Mouse (Mus musculus): ENCODE results near the gene Dppa4.
"Not testable (repeated sequence)": the region's sequence is repeated elsewhere in the genome, so short reads cannot be mapped to it uniquely, and the experiment has no call there.

Gene Dppa4

DNA sequence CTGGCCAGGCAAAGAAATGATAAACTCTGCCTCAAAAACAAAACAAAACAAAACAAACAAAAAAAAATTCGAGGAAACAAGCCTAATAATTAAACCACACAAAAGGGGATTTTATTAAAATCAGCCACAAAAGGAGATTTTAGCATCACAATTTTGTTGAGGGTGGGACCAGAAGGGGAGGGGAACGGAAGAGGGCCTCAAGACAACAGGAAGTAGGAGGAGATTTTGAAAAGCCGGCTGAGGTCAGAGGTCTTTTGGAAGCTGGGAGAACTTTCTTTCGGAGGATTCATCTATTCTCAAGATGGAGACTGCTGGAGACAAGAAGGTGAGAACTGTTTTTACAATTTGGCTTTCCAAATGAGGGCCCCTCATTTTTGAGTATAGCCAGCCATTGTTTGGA, at the start of gene Dppa4:
Gene Dppa4, plus strand, starts transcription at position 217 of the 400 bp plus-strand sequence.
- no peak for DNase-seq (ENCODE audit: low read depth)

DNA sequence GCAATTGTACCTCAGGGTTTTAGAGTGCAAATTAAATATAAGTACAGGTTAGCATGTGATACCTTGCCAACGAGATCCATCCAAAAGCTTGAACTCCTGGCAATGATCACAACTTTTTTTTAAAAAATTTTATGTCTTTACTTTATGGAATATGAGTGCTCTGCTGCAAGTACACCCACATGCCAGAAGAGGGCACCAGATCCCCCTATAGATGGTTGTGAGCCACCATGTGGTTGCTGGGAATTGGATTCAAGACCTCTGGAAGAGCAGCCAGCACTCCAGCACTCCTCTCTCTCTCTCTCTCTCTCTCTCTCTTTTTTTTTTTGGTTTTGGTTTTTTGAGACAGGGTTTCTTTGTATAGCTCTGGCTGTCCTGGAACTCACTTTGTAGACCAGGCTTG, 48.5 kb upstream of the Dppa4 start:
- no peak for DNase-seq (ENCODE audit: low read depth)

DNA sequence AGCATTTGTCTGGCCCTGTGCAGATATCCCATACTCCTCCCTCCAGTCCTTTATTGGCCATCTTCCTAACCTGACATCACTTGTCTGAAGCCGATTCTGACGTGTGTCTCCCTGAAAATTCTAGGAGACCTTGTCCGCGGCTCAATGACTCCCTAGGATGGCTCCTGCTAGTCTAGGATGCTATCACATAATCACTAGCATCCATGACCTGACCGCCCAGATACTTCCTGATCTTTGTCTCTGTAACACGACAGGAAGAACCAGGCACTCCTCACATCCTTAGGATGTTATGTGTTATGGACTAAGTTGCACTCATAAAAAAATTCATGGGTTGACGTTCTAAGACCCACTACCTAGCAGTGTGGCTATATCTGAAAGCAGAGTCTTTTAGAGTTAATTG, 45.9 kb upstream of the Dppa4 start:
- DNase-seq (ENCODE audit: low read depth): no peak

DNA sequence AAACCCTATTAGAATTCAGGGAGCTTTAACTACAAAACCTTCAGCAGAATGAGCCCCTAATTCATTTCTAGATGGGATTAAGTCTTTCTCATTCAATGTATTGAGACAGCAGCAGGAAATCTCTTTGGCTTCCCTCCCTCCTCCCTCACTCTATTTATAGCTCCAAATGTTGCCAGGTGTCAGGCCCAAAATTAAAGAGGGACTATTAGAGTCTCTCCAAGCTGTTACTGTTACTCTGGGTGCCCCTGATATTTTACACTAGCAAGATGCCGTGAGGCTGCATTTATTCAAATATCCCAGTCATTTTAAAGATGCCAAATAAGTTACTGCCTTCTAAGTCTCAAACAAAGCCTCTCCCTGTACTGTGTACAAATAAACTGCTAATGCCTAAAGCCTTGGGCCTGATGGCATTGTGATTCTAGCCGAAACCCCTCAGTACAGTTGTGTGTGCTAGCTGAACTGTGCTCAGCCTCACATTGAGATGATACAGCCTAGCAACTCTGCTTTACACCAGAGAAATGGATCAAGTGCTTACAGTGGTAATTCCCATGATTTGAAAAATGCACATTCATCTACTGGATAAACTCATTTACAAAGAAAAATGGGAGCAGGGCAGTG, 36.4 kb upstream of the Dppa4 start:
- no peak for DNase-seq (ENCODE audit: low read depth)

DNA sequence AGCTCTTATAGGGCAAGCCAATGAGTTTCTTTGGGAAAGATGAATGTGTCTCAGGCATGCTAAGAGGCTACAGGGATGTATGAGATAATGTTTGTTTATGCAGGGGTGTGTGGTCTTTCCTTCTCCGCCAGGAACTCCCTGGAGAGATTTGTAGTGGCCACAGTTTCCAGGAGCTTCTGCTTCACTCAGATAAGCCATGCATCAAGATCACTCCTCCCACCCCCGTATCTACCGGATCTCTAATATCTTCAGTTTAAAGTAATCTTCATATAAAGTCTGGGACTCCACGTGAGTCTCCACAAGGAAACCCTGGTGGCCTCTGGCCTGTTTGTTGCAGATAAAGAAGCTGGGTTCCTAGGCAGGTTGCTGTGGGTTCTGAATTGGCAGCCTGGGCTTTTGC, 30.7 kb upstream of the Dppa4 start:
- peak; percentile 64 for DNase-seq (ENCODE audit: low read depth)

DNA sequence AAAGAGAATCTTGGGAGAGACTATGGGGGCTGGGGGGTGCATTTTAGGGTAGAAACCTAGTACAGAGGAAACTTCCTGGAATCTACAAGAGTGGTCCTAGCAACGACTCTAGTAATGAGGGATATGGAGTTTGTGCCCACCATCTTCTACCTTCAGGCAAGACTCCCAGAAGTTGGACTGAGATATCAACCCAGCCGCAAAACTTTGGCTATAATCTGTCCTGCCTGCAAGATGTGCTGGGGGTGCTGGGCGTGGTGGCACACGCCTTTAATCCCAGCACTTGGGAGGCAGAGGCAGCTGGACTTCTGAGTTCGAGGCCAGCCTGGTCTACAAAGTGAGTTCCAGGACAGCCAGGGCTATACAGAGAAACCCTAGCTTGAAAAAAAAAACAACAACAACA, 28.9 kb upstream of the Dppa4 start:
- DNase-seq (ENCODE audit: low read depth): no peak

DNA sequence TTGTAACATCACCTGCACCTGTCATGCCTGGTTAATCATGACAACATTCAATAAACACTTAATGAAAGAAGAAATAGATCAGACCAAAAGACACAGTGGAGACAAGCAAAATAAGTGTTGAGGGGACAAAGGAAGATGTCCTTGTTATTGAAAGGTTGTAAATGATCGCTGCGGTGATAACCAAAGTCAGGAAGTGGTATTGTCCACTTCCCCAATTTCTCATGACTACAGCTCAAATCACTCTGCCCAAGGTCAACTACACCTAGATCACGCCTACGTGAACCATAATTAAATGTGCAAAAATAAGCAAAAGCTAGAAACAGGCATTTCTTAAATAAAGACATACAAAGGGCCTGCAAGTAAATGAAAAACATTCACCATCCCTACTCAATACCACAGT, 24.0 kb upstream of the Dppa4 start:
- no peak for DNase-seq (ENCODE audit: low read depth)

DNA sequence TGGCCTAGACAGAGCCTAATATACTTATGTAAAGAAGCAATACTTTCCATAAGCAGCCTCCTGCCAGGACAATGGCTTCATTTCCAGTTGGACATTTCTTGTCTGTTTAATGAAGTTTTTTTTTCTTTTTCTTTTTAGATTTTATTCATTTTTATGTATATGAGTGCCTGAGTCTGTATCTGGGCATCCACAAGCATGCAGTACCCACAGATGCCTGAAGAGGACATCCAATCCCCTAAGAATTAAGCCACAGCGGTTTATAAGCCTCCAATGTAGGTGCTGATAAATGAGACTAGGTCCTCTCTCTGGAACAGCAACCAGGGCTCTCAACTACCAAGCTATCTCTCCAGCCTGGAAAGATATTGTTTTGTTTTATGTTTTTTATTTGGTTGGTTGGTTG, 20.6 kb upstream of the Dppa4 start:
- DNase-seq (ENCODE audit: low read depth): no peak

DNA sequence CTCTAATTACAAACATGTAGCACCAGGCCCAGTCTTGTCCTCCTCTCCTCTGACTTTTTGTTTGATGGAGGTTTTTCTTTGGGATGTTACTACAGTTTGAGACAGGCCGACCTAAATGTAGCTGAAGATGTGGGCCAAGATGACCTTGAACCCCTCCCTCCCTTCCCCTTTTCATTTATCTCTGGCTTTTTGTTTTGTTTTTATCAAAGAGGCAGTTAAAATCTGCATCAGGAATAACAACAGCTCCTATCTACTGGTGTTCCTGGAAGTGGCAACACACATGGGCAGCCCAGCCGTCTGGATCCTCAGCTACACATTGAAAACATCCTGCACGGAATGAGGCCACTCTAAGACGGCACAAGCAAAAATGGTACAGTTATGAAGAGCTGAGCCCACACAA, 17.7 kb upstream of the Dppa4 start:
- no peak for DNase-seq (ENCODE audit: low read depth)

DNA sequence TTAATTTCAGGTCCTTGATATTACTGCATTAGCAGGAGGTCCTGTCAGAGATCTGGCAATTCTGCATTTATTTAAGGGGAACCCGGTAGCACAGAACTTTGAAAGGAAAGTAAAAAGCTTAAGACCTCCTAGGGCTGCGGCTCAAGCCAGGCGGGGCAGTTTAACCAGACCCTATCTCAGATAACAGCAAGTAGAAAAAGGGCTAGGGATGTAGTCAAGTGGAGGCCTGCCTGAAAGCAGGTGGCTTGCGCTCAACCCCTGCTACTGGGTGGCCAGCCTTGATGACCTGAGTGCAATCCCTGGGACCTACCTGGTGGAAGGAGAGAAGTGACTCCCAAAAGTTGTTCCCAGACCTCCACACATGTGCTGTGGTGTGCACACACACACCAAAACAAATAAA, 6.6 kb upstream of the Dppa4 start:
- no peak for DNase-seq (ENCODE audit: low read depth)

DNA sequence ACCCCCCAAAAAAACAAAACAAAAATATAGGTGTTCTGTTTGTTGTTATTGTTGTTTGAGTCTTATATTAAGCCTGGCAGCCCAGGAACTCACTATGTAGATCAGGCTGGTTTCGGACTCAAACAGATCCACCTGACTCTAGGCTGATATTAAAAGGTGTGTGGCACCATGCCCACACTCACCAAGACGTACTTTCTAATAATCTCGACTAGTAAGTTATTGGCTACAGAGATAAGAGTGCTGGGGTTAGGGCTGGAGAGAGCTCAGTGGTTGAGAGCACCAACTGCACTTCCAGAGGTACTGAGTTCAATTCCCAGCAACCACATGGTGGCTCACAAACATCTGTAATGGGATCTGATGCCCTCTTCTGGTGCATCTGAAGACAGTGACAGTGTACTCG, 2.6 kb upstream of the Dppa4 start:
- no peak for DNase-seq (ENCODE audit: low read depth)

DNA sequence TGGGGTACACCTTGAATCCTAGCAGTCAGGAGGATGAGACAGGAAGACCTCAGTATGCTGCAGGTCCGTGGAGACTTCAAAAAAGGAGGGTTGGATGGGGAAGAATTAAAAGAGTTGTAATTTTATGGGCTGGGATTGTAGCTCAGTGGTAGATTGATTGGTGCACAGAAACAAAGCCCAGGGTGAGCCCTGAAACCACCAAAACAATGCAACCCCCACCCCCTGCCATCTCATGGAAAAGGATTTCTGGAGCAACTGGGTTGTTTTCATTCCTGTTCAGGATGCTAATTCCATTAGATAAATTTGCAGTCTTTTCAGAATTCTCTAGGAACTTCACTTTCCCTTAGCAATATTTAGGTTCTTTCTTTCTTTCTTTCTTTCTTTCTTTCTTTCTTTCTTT, 732 bp upstream of the Dppa4 start:
- DNase-seq (ENCODE audit: low read depth): no peak

DNA sequence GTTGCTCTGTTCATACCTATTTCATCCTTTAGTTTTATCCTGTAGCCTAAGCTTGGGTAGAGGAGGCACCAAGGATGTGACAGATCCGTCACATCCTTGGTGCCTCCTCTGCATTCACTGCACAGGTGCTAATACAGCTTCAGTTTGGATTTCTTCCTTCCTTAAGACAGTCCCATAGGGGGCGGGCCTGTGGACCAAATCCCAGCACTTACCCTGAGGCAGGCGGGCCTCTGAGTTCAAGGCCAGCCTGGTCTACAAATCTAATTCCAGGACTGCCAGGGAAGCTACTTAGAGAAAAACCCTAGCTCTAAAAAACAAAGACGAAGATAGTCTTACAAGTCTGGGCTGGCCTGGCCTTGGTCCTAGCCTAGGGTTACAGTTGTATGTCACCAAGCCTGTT, 2.0 kb downstream of the Dppa4 start:
- no peak for DNase-seq (ENCODE audit: low read depth)

DNA sequence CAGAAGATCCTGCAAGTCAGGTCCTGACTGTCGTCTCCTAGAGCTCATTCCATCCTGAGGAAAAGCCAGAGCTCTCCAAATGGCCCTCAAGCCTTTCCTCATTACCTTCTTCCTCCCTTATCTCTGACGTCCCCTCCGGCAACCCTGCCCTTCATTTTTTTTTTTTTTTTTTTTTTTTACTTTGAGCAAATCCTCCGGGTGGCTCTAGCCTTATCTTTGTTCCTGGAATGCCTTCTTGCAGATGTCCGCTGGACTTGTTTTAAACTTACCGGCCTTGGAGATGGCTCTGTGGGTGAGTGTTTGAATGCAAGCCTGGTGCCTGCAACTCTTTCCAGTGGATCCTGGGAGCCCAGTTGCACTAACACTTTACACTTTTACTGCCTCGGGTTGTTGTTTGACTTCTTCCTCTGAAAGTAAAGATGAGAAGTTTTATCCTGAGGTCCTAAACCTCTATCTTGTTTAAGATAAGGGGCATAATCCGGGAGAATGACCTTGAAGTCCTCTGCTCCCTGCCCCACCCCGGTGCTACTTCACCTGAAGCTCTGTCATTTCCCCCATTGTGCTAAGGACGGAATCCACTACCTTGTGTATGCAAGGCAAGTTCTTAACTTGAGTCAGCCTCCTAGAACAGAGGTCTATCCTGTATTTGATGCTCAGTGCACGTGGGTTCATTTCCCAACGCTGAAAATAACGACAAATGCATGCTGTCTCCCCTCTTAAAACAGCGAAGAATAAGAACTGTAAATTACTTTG, 14.0 kb downstream of the Dppa4 start:
- no peak for DNase-seq (ENCODE audit: low read depth)

DNA sequence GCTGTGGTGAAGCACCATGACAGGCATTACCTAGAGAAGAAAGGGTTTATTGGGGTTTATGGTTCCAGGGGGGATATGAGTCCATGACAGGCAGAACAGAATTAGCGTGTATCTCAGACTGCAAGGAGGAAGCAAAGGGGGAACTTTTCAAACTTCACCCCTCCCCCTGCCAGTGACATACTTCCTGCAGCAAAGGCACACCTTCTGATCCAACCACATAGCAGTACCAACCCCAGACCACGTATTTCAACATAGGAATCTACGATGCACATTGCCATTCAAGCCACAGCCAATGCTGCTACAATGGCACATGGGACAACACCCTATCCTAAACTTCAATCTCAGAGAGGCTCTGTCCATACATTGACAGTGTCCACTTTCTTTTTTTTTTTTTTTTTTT, 16.4 kb downstream of the Dppa4 start:
- no peak for DNase-seq (ENCODE audit: low read depth)

DNA sequence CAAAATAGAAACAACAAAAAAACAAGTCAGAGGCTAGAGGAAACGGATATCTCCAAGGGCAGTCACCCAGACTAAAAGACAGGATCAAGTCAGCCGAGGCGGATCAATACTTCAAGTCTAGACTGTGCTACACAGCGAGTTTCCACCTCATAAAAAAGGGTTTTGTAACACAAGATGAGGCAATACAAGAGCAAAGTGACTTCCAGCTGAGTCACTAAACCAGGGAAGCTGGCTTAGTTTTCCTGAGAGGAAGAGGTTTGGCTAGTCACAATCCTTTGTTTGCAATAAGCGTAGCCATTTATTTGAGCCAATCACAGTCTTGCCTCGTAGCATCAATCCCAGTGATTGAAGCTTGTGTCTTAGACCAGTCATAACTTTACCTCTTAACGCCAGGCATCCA, 20.0 kb downstream of the Dppa4 start, which contains the start of gene Dppa2:
Gene Dppa2, plus strand, starts transcription at position 400 of the 400 bp plus-strand sequence.
- no peak for DNase-seq (ENCODE audit: low read depth)

DNA sequence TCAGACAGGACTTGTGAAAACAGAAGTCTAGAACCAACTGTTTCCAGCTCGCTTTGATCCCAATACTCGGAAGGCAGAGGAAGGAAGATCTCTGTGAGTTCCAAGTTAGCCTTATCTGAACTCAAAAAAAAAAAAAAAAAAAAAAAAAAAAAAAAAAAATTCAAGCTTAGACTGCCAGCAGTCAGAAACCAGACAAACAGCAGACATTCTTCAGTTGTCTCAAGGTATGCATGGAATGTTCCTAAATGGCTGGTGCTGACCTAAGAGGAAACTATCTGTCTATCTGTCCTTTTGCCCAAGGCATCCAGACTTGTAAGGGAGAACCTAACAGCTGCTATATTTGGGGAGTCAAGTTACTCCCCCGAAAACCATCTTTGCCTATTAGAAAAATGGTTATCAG, 20.4 kb downstream of the Dppa4 start:
- DNase-seq (ENCODE audit: low read depth): no peak

DNA sequence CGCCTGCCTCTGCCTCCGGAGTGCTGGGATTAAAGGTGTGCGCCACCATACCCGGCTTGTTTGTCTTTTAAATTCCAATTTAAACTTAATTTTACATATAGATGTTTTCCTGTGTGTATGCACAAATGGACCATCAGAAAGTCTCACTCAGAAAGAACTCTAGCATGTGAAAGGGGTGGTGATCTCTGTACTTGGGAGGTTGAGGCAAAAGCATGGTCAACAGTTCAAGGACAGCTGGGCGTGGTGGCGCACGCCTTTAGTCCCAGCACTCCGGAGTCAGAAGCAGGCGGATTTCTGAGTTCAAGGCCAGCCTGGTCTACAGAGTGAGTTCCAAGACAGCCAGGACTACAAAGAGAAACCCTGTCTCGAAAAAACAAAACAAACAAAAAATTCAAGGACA, 25.4 kb downstream of the Dppa4 start:
- DNase-seq (ENCODE audit: low read depth): not testable (repeated sequence)

DNA sequence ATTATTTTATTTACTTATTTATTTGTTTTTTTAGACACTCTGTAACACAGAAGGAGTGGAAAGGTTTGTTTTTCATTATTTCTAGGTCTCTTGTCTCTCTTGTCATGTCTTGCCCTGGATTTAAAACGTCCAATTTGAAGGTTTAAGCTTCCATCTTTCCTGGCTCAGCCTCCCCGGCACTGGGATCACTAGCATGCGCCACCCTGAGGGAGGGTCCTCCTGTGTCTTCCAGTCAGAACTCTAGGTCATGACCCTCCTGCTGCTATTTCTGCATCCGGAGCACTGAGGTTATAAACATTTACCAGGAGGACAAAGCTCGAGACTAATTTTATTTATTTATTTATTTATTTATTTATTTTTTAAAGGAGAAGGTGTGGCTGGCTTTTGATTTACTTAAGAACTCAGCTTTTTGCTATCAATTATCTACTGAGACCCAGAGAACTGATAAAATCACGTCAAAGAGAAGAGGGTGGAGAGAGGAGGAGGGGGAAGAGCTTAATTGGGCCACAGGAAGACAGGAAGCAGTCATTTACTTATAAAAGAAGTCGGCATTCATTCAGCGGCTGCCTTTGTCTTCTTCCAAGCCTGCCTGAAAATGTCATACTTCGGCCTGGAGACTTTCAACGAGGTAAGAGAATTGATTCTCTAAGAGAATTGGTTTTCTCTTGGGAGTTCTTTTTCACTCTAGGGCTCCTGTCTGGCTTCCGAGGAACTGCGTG, 26.5 kb downstream of the Dppa4 start:
- no peak for DNase-seq (ENCODE audit: low read depth)

DNA sequence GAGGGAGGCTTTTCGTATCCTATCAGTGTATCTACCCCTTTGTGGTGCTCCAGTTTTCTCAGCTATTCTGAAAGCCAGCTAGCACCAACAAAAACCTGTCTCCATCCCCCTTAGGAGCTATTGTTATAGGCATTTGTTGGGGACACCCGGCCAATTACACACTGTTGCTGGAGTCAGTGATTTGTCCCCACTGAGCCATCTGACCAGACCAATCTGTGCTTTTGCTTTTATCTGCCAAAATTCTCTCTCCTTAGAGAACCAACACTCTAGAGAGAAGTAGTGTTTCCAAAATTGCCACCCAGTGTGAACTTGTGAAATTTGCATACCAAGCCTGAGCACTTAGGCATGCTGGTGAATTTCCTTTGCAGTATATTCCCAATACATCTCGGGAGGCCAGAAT, 31.8 kb downstream of the Dppa4 start:
- DNase-seq (ENCODE audit: low read depth): no peak

DNA sequence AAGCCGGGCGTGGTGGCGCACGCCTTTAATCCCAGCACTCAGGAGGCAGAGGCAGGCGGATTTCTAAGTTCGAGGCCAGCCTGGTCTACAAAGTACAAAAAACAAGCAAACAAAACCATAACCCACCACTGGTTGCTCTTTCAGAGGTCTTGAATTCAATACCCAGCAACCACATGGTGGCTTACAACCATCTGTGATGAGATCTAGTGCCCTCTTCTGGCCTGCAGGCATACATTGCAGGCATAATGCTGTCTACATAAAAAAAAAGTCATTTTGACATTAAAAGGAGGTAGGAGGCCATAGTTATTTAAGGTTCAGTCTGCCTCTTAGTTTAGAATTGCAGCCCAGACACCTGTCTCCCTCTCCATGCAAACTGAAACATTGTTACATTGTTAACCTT, 37.2 kb downstream of the Dppa4 start:
- DNase-seq (ENCODE audit: low read depth): no peak

DNA sequence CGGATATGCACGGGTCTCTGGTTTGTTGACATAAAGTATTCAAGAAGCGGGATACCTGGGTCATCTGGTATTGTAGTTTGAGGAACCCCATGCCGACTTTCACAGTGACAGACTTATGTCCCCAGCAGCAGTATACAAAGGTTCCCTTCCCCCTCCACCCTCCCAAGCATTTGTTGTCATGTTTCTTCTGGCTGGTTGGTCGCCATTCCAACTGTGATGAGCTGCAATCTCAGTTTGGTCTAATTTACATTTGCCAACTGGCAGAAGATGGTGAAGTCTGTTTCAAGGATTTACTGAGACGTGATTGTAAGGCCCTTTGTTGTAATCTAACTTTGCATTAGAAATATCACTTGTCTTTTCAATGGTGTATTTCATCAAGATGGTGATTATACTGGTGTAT, 39.6 kb downstream of the Dppa4 start:
- DNase-seq (ENCODE audit: low read depth): no peak

DNA sequence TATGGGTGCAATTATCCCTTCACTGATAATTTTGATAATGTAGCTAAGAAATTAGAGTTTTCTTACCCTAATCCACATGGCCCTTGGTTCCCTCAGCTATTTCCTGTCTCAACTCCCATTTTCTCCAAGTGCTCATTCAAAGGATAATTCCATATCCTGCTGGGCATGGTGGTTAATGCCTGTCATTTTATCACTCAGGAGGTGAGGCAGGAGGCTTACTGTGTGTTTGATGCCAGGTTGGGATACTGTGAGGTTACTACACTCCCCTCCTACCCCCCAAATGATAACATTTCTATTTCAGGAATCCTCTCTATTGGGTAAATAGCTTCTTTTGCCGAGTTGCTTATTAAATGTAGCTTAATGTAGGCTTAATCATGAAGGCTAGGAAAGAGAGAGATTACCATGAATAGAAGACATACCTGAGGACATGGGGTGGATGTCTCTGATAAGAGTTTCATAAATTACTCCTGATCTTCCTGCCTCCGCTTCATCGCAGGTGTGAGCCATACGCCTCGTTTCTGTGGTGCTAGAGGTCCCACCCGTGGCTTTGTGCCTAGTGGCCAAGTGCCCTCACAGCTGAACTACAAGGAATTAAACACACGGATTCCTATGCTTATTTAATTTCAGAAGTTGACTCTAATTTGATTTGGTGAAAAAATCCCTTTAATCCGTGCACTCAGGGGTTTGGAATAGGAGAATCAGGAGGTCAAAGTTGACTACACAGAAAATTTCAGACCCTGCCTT, 40.2 kb downstream of the Dppa4 start:
- no peak for DNase-seq (ENCODE audit: low read depth)

Data from c-Kit-positive CD71-positive TER-119-negative erythroid progenitor cells, embryonic 14.5 days (primary cell).